Mouse (Mus musculus) NIH3T3 (cell line): ENCODE measurements at regions not wholly inside any gene's neighbourhood (a gene's known extent, or its start where the extent isn't known, plus 50 kb on each side); places are given as distances from the start of the nearest gene placed in this dataset.

Experiments
- DNase-seq: peaks from one replicate; pipeline ENCODE4 v3.0.0-alpha.2; 2012; ENCODE audit warnings: low read depth

DNA sequence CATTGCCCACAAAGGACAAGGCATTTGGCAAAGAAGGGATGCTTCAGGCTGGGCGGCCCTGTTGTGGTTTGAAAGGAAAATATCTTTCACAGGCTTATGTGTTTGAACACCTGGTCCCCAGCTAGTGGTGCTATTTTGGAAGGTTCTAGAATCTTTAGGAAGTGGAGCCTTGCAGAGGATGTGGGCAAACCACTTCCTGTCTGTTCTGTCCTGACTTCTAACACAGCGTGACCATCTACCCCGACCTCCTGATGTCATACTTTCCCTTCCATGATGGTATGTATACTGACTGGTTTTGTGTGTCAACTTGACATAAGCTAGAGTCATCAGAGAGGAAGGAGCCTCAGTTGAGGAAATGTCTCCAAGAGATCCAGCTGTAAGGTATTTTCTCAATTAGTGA, 97.2 kb upstream of the Cops8 start:
- no peak for DNase-seq

DNA sequence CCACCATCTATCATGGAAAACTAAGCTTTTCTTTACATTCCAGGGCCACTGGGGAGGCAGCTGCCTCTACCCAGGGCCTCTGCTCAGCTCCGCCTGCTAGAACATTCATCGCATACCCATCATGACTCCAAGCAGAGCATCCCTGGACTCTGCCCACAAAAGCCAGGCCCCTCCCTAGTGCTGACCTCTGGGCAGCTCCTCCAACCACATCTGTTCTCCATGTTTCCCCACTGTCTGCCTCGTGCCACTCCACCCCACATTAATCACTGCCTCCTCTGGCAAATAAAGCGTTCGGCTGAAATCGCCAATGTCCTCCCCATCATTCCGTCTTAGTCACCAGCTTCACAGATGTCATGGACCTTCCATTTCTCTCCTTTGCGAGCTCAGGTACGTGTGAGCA, 96.2 kb upstream of the Cops8 start:
- DNase-seq = peak; percentile 55

DNA sequence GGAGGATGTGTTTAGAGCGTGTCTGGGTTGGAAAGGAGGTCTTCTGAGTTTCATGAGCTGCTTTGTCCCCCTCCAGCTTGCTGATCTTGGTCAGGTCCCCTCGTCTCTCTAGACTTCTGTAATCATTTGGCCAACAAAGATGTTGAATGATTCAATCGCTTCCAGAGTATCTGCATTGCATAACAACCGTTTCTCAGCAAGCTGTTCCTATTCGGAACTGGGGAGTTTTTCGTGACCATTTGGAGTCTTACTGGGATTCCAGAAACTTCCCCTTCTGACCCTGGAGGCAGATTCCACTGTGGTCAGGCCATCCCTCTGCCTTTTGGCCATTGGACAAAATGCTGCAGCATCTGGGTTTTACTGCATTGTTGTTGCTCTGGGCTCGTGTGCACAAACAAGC, 93.4 kb upstream of the Cops8 start:
- DNase-seq = peak; percentile 59

DNA sequence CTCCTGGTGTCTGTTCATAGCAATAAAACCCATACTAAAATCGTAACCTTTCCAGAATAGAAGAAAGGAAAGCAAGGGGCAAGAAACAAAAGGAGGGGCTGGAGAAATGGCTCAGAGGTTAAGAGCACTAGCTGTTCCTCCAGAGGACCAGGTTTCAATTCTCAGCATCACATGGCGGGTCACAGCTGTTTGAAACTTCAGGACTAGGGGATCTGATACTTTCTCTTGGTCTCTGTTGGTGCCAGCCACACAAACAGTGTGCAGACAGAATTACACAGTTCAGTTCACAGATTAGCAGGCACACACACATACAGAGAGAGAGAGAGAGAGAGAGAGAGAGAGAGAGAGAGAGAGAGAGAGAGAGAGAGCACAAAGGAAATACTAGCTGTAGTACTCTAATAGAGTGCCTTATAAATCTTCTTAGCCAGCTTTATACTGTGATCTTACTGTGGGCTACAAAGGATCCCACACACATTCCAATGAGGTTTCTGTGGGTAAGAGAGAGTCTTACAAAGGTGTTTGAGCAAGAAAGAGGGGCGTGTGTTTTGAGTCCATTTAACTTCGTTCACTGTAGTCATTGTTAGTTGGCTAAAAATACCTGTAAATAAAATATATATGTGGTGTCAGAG, 89.2 kb upstream of the Cops8 start:
- no peak for DNase-seq

DNA sequence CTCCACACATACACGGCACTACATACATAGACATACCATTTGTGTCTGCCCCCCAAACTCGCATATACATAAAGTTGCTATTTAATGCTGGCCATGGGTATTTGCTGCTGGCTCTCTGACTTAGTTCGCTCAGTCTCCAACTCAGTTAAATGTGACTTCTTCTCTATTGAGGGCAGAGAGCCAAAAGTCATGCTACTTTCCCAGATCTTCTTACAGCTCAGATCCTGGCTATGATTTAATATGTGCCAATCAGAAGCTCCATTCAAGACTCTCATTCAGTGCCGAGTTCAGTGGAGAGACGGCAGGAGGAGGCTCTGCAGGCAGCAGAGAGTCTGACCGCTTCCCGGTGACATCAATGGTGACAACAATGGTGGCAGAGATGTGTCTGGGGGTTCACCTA, 88.6 kb upstream of the Cops8 start:
- DNase-seq = no peak

DNA sequence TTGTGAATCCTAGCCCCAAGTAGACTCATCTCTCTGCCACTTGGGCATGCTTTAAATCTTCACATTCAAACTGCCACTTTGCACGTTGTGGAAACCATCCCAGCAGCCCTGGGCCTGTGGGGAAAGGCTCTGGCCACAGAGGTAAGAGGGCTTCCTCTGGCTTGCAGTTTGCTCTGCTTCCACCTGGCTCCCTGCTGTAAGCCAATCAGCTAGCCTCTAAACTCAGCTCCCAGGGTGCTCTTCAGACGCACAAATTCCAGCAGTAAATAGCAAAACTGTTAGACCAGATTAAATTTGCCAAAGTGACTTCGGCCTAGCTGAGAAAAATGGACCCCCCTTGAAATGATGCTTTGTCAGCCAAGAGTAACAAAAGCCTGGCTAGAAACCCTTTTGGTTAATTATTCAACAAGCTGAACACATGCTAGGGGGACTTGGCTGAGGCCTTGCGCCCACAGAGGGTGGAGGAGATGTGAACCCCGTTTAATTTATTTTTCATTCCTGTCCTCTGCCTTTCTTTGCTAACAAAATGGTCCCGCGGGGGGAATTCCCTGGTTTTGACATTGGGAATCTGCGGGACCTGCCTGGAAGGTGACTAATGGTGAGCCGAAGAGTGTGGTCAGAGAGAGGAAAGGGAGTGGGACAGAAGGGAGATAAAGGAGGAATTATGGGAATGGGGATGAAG, 84.1 kb upstream of the Cops8 start:
- peak; percentile 27 for DNase-seq

DNA sequence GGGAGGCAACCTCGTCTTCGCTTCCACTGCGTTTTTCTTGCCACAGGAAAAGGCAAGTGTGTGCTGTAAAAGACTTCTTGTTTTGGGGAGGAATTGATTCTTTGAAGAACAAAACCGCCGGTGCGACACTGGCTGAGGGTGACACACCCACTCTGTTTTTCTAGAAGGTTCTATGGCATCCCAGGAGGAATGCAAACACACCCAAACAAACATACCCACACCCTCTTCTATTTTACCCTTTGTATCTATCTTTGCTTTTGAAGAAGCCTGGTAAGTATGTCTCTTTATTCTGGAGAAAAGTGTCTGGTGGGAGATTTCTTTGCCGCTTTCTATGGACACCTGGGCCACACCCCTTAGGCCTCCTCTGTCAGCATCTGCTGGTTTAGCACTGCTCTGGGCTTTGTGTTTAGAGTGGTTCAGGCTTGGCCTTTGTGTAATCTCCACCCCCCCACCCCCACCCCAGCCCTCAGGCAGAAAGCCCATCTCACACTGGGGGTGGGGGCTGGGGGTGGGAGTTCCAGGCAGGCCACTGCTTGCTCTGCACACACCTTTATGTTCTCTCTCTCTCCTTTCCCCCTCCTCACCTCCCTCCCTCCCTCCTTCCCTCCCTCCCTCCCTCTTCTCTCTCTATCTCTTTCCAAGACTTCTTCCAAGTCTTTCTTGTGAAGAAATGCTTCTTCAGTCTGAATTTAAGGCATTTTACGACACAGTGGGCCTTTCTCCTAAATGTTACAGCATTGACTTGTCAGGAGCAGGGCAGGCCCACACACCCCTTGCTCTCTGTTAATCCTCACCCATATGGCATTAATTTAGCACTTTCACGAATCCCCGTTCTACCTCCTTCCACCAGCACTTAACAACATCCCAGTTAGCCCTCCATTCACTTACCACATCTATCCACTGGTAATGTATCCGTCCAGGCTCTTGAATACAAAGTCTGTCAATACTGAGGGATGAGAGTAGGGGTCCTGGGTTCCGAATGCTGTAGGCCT, 83.2 kb upstream of the Cops8 start:
- DNase-seq = no peak

DNA sequence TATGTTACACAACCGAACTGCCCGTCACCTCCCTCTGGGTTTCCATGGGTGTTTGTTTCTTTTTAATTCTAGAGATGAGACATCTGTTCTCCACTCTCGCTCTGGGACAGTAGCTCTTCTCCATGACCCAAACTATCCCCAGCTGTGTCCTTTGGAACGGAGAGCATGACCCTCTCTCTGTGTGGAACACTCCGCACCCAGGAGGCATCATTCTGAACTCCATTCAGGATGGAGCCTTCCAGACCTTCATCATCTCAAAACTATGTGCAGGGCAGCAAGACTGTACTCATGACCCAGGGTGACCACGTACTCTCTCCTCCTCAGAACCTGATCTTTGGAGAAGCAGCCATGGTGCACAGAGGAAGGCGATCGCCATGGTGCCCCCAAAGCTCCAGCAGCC, 80.5 kb upstream of the Cops8 start:
- DNase-seq = no peak

DNA sequence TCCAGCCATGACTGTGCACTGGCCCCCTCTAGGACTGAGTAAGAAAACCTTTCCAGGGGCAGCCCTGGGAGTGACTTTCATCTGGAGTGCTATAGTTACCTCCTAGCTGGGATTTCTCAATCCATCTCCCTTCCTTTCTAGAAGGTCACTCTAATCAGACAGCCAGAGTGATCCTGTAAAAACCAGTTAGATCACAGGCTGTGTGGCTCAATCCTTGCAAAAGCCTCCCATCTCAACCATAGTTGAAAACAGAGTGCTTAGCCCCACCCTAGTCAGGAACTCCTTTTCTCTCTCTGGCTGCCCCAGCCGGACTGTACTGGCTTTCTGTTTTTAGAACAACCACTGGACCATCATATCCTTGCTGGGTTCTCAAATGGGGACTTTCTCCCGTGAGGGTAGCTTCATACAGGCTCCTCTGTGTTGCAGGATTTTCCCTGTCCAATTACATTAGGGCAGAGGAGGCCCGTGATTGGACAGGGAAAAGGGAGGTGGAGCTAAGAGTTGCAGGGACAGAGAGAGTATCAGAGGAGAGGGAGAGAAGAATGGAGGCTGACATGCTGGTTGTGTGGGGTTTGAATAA, 78.0 kb upstream of the Cops8 start:
- DNase-seq = peak; percentile 24

DNA sequence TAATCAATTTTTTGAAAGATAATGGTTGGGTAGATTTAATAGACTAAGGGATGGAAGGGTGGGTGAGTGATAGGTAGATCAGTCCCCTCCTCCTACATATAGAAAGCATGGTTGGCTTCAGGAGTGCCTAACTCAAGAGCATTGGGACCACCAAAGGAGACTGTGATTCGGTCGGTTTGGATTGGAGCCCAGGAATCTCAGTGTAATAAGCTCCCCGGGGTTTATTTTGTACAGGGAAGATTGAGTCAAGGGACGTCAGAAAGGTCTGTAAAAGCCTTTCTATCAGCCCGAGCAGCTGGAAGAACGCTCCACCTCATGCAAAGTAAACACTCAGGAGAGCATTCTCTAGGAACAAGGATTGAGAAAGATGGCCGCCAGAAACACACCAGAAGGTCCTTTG, 76.5 kb upstream of the Cops8 start:
- peak; percentile 67 for DNase-seq

DNA sequence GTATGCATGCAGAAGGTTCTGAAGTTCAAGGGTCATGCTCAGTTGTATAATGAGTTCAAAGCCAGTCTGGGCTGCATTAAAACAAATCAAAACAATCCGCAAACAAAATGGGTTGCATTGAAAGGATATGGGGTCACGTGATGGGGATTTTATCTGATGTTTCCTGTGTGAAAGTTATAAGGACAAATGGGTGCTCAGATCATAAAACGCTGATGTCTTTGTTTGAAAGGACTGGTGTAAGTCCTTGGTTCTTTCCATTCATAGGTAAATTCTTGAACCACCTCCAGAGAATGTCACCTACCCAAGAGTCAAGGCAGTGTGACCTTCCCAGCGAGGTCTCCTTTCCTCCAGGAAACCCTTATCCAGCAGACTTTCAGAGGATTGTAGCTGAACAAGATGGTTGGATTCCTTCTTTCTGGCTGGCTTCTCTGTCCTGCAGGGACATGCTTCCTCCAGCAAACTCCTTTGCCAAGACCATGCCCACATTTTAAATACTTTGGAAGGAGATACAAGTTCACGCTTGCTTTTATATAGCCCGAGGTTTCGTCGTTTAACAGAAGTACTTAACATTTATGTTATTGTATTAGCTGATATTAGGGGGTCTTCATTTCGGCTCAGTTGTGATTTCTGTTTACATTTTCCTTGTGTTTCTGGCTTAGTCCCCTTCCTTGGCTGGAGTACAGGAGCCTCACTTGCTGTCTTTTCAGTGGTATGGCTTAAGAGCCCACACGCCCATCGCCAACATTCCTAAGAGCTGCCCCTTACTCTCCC, 74.6 kb upstream of the Cops8 start:
- no peak for DNase-seq

DNA sequence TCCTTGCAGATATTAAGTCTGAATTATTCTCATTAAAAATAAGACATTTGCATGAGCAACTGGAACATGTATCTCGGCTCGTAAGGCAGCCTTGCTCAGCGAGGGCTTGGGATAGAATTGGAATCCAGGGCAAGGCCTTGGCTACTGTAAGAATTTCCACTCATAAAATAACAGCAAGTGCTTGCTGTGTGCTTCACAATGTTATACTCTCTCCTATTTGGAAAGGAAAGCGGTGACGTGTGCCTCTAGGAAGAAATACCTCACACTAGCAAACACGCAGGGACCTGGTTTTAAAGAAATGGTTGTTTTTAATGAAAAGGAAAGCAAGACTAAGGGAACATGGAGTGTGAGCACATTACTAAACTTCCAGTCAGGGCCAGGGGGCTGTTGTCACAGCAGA, 69.3 kb upstream of the Cops8 start:
- DNase-seq = no peak

DNA sequence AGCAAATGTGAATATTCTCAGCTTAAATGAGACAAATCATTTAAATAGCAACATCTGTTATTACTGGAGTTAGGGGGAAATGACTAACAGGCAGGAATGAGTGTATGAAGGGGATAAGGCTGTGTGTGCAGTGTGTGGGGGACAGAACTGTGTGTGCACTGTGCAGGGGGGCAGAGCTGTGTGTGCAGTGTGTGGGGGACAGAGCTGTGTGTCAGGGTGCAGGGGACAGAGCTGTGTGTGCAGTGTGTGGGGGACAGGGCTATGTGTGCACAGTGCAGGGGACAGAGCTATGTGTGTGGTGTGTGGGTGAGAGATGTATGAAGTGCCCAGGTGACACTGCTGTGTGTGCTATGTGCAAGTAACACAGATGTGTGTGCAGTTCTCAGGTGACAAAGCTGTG, 66.7 kb upstream of the Cops8 start:
- DNase-seq = no peak

DNA sequence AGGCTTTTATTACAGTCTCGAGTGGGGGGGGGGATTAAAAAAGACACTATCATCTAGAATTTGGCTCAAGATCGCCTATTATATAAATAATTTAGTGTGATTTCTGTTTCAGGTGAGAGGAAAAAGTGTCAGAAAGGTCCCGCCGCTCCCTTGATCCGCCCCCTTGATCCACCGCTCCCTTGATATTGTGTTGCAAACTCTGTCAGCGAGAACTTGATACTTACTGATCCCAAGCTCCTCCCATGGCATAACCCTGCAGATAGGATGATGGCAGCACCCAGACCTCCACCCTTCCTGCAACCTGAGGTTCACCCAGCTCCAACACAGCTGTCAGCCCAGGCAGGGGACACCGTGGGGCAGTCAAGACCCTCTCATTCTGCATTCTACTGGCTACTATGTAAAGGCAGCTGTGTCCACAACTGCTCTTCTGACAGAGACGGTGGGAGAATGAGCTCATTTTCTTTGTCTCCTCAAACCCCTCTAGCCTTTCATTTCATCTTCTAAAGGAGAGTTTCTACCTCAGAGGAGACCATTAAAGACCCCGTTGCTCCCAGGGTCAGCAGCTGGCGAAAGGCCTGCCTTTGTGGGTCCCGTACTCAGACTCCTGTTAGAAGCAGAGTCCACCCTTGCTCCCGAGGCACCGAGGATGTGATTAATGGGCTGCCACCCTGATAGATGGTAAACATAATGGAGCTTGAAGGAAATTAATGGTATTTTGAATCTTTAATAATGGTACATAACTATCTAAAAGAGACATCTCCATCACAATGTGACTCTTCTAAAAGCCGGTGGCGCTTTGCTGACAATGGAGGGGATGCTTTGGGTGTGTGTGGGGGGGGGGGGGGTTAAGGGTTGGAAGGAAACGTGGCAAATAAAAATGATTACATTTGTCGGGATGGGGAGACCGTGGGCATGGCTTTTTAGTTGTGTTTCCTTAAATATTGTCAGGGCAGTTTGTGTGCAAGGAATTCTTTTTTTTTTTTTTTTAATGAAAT, 58.7 kb upstream of the Cops8 start:
- DNase-seq = no peak

DNA sequence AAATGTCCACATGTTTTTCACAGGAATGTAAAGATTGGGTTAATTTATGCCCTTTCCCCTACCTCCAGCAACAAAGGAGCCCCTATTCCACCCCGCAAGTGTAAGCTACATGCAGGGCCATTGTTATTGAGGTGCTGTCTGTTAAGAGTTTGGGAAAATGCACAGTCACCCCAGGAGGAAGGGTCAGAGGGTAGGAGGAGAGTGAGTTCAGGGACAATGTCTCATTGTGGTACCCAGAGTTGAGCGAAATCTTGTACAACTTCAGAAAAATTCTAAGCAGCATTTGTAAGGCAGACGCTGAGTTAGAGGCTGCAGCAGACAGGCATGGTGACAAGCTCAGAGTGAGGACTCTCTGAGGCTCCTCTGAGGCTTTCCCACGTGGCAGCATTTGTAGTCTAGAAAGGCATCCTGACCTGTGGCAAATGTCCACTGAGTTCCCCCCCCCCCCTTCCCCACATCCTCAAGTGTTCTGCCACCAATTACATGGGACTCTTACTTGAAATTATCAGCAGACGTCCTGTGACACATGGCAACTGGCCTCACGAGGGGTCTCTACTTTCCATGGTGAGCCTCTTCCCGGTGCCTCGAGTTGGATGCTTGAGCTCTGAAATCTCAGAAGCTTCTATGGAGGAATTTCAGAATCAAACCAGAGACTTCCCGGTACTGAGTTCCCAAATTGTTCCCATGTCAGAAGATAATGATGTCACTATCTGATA, 57.8 kb upstream of the Cops8 start:
- no peak for DNase-seq

DNA sequence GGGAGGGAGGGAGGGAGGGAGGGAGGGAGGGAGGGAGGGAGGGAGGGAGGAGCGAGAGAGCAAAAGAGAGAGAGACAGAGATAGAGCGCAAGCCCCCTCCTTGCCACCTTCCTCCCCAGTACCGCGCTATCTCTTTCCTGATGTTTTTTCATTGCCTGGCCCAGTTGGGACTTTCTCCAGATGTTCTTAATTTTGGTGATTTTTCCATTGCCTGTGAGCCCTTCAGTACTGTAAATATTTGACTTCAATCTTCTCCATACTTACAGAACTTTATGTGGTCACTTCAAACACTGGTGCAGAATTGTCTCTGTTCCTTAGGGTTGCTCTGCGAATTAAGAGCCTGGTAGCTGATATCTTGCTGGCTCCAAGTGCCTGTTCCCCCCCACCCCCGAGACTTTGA, 50.1 kb upstream of the Cops8 start:
- DNase-seq = peak; percentile 50
